Mouse (Mus musculus) kidney, postnatal 36 days (tissue): ENCODE data around the gene 9530068E07Rik.
"Not testable (repeated sequence)": the region's sequence is repeated elsewhere in the genome, so short reads cannot be mapped to it uniquely, and the experiment has no call there.

Experiments used
- DNase-seq, 2 experiments: peaks; one replicate each; pipeline ENCODE4 v3.0.0; 2021 to 2022; ENCODE audit warnings: mixed read lengths in 2 of 2

Gene 9530068E07Rik

GRCm38 (mm10) chr11:52395940-52396596, at the start of gene 9530068E07Rik:
Gene 9530068E07Rik (plus strand): TSS chr11:52396428.
- peak; percentile 96 for DNase-seq

GRCm38 (mm10) chr11:52346635-52347005, 49.6 kb upstream of the 9530068E07Rik start:
- peak in 1 of 2 experiments; percentile 60 for DNase-seq

GRCm38 (mm10) chr11:52348156-52348555, 48.1 kb upstream of the 9530068E07Rik start:
- DNase-seq = no peak

GRCm38 (mm10) chr11:52348724-52349123, 47.5 kb upstream of the 9530068E07Rik start:
- no peak for DNase-seq

- peak; percentile 75 to 83 for DNase-seq
These were observed 45.3 kb upstream of the 9530068E07Rik start for GRCm38 (mm10) chr11:52350924-52351323.

- DNase-seq = no peak
These were observed 44.0 kb upstream of the 9530068E07Rik start for GRCm38 (mm10) chr11:52352271-52352670.

GRCm38 (mm10) chr11:52354644-52355043, 41.6 kb upstream of the 9530068E07Rik start:
- DNase-seq = no peak

- DNase-seq = no peak
These were observed 40.6 kb upstream of the 9530068E07Rik start for GRCm38 (mm10) chr11:52355601-52356000.

- not testable (repeated sequence) for DNase-seq
These were observed 39.1 kb upstream of the 9530068E07Rik start for GRCm38 (mm10) chr11:52357091-52357490.

GRCm38 (mm10) chr11:52358520-52358919, 37.7 kb upstream of the 9530068E07Rik start:
- peak; percentile 69 to 85 for DNase-seq

- DNase-seq = peak; percentile 76 to 85
These were observed 36.4 kb upstream of the 9530068E07Rik start for GRCm38 (mm10) chr11:52359686-52360470.

- peak; percentile 87 to 94 for DNase-seq
These were observed 35.6 kb upstream of the 9530068E07Rik start, which contains the start of gene Vdac1 for GRCm38 (mm10) chr11:52360471-52361277. Gene Vdac1 (plus strand): TSS chr11:52360860.

GRCm38 (mm10) chr11:52361287-52361921, 34.8 kb upstream of the 9530068E07Rik start:
- peak; percentile 89 to 91 for DNase-seq

- no peak for DNase-seq
These were observed 31.9 kb upstream of the 9530068E07Rik start for GRCm38 (mm10) chr11:52364376-52364775.

- peak in 1 of 2 experiments; percentile 62 for DNase-seq
These were observed 31.1 kb upstream of the 9530068E07Rik start for GRCm38 (mm10) chr11:52365143-52365542.

- no peak for DNase-seq
These were observed 29.9 kb upstream of the 9530068E07Rik start for GRCm38 (mm10) chr11:52366358-52366757.

GRCm38 (mm10) chr11:52368176-52368985, 27.8 kb upstream of the 9530068E07Rik start:
- DNase-seq = no peak

GRCm38 (mm10) chr11:52369252-52370134, 26.7 kb upstream of the 9530068E07Rik start:
- DNase-seq = no peak

GRCm38 (mm10) chr11:52370135-52370452, 26.1 kb upstream of the 9530068E07Rik start:
- no peak for DNase-seq

- peak; percentile 73 to 89 for DNase-seq
These were observed 25.7 kb upstream of the 9530068E07Rik start for GRCm38 (mm10) chr11:52370538-52370937.

GRCm38 (mm10) chr11:52373841-52374240, 22.4 kb upstream of the 9530068E07Rik start:
- DNase-seq = no peak
